Mouse (Mus musculus): ENCODE results near the gene Pknox2. TPM values are rescaled to one million over a fixed set of nuclear protein-coding genes. Genes with fewer than 3 reads are reported as not detected.

Gene Pknox2
- polyA plus RNA-seq, 1 experiment from 2014 or later = 22.8 TPM

GRCm38 (mm10) chr9:37038445-37038844 lies 108.8 kb downstream of the Pknox2 start:
- H3K4me3 ChIP-seq (ENCODE audit: low read depth, low read length) = no peak overlapping the region
- no peaks in the 10 kb centered on the region for H3K27me3 ChIP-seq (ENCODE audit: control insufficient read depth, insufficient read depth, low read length)
- ATAC-seq (ENCODE audit: insufficient read depth, low FRiP score, low TSS enrichment) (no peak), DNase-seq (ENCODE audit: low spot score) (no peak)
- no peak overlapping the region for H3K4me2 ChIP-seq (ENCODE audit: low read depth)
- WGBS = 75% methylated on average over 7 of the region's 7 CpGs
- H3K27ac ChIP-seq (ENCODE audit: low read depth, low read length) = no peak overlapping the region
- no peaks in the 10 kb centered on the region for H3K9me3 ChIP-seq (ENCODE audit: control insufficient read depth, low read length)
- H3K9ac ChIP-seq (ENCODE audit: low read length) = no peak overlapping the region
- no peaks in the 10 kb centered on the region for H3K36me3 ChIP-seq (ENCODE audit: control insufficient read depth, insufficient read depth, low read length)
- H3K4me1 ChIP-seq (ENCODE audit: control insufficient read depth, insufficient read depth, low read length) = 0 out of 2 replicates have a peak, but pooled peaks cover 3% of the 10 kb centered on the region

- Histone ChIP-seq H3K9ac (ENCODE audit: low read length) (no peak overlapping the region), H3K27me3 (ENCODE audit: control insufficient read depth, insufficient read depth, low read length) (no peaks in the 10 kb centered on the region), H3K4me2 (ENCODE audit: low read depth) (no peak overlapping the region), H3K4me1 (ENCODE audit: control insufficient read depth, insufficient read depth, low read length) (0 out of 2 replicates have a peak, but pooled peaks cover 3% of the 10 kb centered on the region), H3K27ac (ENCODE audit: low read depth, low read length) (no peak overlapping the region), H3K4me3 (ENCODE audit: low read depth, low read length) (no peak overlapping the region), H3K36me3 (ENCODE audit: control insufficient read depth, insufficient read depth, low read length) (no peaks in the 10 kb centered on the region), H3K9me3 (ENCODE audit: control insufficient read depth, low read length) (no peaks in the 10 kb centered on the region)
- DNase-seq (ENCODE audit: low spot score) (no peak), ATAC-seq (ENCODE audit: insufficient read depth, low FRiP score, low TSS enrichment) (no peak)
- WGBS = 77% methylated on average over 12 of the region's 12 CpGs
Measured at GRCm38 (mm10) chr9:37037405-37037804, 109.8 kb downstream of the Pknox2 start.

GRCm38 (mm10) chr9:37035248-37035647 lies 112.0 kb downstream of the Pknox2 start:
- H3K27ac ChIP-seq (ENCODE audit: low read depth, low read length) = no peak overlapping the region
- no peak for DNase-seq (ENCODE audit: low spot score)
- no peak overlapping the region for H3K9ac ChIP-seq (ENCODE audit: low read length)
- no peaks in the 10 kb centered on the region for H3K9me3 ChIP-seq (ENCODE audit: control insufficient read depth, low read length)
- no peaks in the 10 kb centered on the region for H3K36me3 ChIP-seq (ENCODE audit: control insufficient read depth, insufficient read depth, low read length)
- H3K27me3 ChIP-seq (ENCODE audit: control insufficient read depth, insufficient read depth, low read length) = no peaks in the 10 kb centered on the region
- H3K4me2 ChIP-seq (ENCODE audit: low read depth) = no peak overlapping the region
- WGBS = 94% methylated on average over 3 of the region's 3 CpGs
- H3K4me1 ChIP-seq (ENCODE audit: control insufficient read depth, insufficient read depth, low read length) = peaks cover 9% of the 10 kb centered on the region
- no peak for ATAC-seq (ENCODE audit: insufficient read depth, low FRiP score, low TSS enrichment)
- no peak overlapping the region for H3K4me3 ChIP-seq (ENCODE audit: low read depth, low read length)

GRCm38 (mm10) chr9:37034316-37034715 lies 112.9 kb downstream of the Pknox2 start:
- WGBS = 59% methylated on average over 1 of the region's 1 CpGs
- ATAC-seq (ENCODE audit: insufficient read depth, low FRiP score, low TSS enrichment) (no peak), DNase-seq (ENCODE audit: low spot score) (no peak)

GRCm38 (mm10) chr9:37030347-37031213 lies 116.6 kb downstream of the Pknox2 start:
- H3K4me3 ChIP-seq (ENCODE audit: low read depth, low read length) = no peak overlapping the region
- DNase-seq (ENCODE audit: low spot score) (peak; percentile 56), ATAC-seq (ENCODE audit: insufficient read depth, low FRiP score, low TSS enrichment) (no peak)
- H3K36me3 ChIP-seq (ENCODE audit: control insufficient read depth, insufficient read depth, low read length) = no peaks in the 10 kb centered on the region
- H3K27ac ChIP-seq (ENCODE audit: low read depth, low read length) = peak overlapping the region; percentile 65; the same call in 1 of the 2 replicates
- 36% methylated on average over 9 of the region's 9 CpGs for WGBS
- peaks cover 36% of the 10 kb centered on the region for H3K4me1 ChIP-seq (ENCODE audit: control insufficient read depth, insufficient read depth, low read length)
- no peaks in the 10 kb centered on the region for H3K9me3 ChIP-seq (ENCODE audit: control insufficient read depth, low read length)
- H3K9ac ChIP-seq (ENCODE audit: low read length) = peak overlapping the region; percentile 10; the same call in 1 of the 2 replicates
- no peaks in the 10 kb centered on the region for H3K27me3 ChIP-seq (ENCODE audit: control insufficient read depth, insufficient read depth, low read length)
- H3K4me2 ChIP-seq (ENCODE audit: low read depth) = no peak overlapping the region

More at GRCm38 (mm10) chr9:37034316-37034715, 112.9 kb downstream of the Pknox2 start:
- Histone ChIP-seq H3K9me3 (ENCODE audit: control insufficient read depth, low read length) (no peaks in the 10 kb centered on the region), H3K27me3 (ENCODE audit: control insufficient read depth, insufficient read depth, low read length) (no peaks in the 10 kb centered on the region), H3K4me2 (ENCODE audit: low read depth) (no peak overlapping the region), H3K4me1 (ENCODE audit: control insufficient read depth, insufficient read depth, low read length) (peaks cover 17% of the 10 kb centered on the region), H3K4me3 (ENCODE audit: low read depth, low read length) (no peak overlapping the region), H3K27ac (ENCODE audit: low read depth, low read length) (no peak overlapping the region), H3K36me3 (ENCODE audit: control insufficient read depth, insufficient read depth, low read length) (no peaks in the 10 kb centered on the region), H3K9ac (ENCODE audit: low read length) (no peak overlapping the region)

- 53% methylated on average over 3 of the region's 3 CpGs for WGBS
- Histone ChIP-seq H3K4me1 (ENCODE audit: control insufficient read depth, insufficient read depth, low read length) (peaks cover 41% of the 10 kb centered on the region), H3K9ac (ENCODE audit: low read length) (no peak overlapping the region; the same call in 1 of the 2 replicates)
Measured at GRCm38 (mm10) chr9:37029811-37030346, 117.3 kb downstream of the Pknox2 start.

GRCm38 (mm10) chr9:37027825-37028575 lies 119.2 kb downstream of the Pknox2 start:
- no peaks in the 10 kb centered on the region for H3K36me3 ChIP-seq (ENCODE audit: control insufficient read depth, insufficient read depth, low read length)
- no peaks in the 10 kb centered on the region for H3K27me3 ChIP-seq (ENCODE audit: control insufficient read depth, insufficient read depth, low read length)
- WGBS = 64% methylated on average over 7 of the region's 7 CpGs
- no peak overlapping the region for H3K4me2 ChIP-seq (ENCODE audit: low read depth)
- ATAC-seq (ENCODE audit: insufficient read depth, low FRiP score, low TSS enrichment) = peak; percentile 23; the same call in 1 of the 2 replicates
- DNase-seq (ENCODE audit: low spot score) = peak; percentile 40
- no peak overlapping the region for H3K9ac ChIP-seq (ENCODE audit: low read length)
- H3K4me1 ChIP-seq (ENCODE audit: control insufficient read depth, insufficient read depth, low read length) = peaks cover 41% of the 10 kb centered on the region
- H3K4me3 ChIP-seq (ENCODE audit: low read depth, low read length) = no peak overlapping the region
- H3K27ac ChIP-seq (ENCODE audit: low read depth, low read length) = 0 out of 2 replicates have a peak overlapping the region, but pooled peaks have one; percentile 14
- no peaks in the 10 kb centered on the region for H3K9me3 ChIP-seq (ENCODE audit: control insufficient read depth, low read length)

More at GRCm38 (mm10) chr9:37029811-37030346, 117.3 kb downstream of the Pknox2 start:
- no peak overlapping the region for H3K4me2 ChIP-seq (ENCODE audit: low read depth)
- H3K9me3 ChIP-seq (ENCODE audit: control insufficient read depth, low read length) = no peaks in the 10 kb centered on the region
- no peaks in the 10 kb centered on the region for H3K36me3 ChIP-seq (ENCODE audit: control insufficient read depth, insufficient read depth, low read length)
- ATAC-seq (ENCODE audit: insufficient read depth, low FRiP score, low TSS enrichment) (no peak), DNase-seq (ENCODE audit: low spot score) (no peak)
- H3K27ac ChIP-seq (ENCODE audit: low read depth, low read length) = peak overlapping the region; percentile 65; the same call in 1 of the 2 replicates
- H3K27me3 ChIP-seq (ENCODE audit: control insufficient read depth, insufficient read depth, low read length) = no peaks in the 10 kb centered on the region
- H3K4me3 ChIP-seq (ENCODE audit: low read depth, low read length) = no peak overlapping the region

GRCm38 (mm10) chr9:37025913-37026312 lies 121.3 kb downstream of the Pknox2 start:
- H3K4me3 ChIP-seq (ENCODE audit: low read depth, low read length) = no peak overlapping the region
- H3K4me1 ChIP-seq (ENCODE audit: control insufficient read depth, insufficient read depth, low read length) = peaks cover 58% of the 10 kb centered on the region
- H3K9ac ChIP-seq (ENCODE audit: low read length) = no peak overlapping the region
- H3K9me3 ChIP-seq (ENCODE audit: control insufficient read depth, low read length) = no peaks in the 10 kb centered on the region
- 17% methylated on average over 3 of the region's 3 CpGs for WGBS
- H3K4me2 ChIP-seq (ENCODE audit: low read depth) = no peak overlapping the region
- no peaks in the 10 kb centered on the region for H3K27me3 ChIP-seq (ENCODE audit: control insufficient read depth, insufficient read depth, low read length)
- ATAC-seq (ENCODE audit: insufficient read depth, low FRiP score, low TSS enrichment) (peak; percentile 53; the same call in 1 of the 2 replicates), DNase-seq (ENCODE audit: low spot score) (peak; percentile 59)
- H3K36me3 ChIP-seq (ENCODE audit: control insufficient read depth, insufficient read depth, low read length) = no peaks in the 10 kb centered on the region
- peak overlapping the region; percentile 50; the same call in 1 of the 2 replicates for H3K27ac ChIP-seq (ENCODE audit: low read depth, low read length)
